Mouse (Mus musculus) CD8-positive naive resting alpha-beta T cell, adult 2 months (primary cell): ENCODE data around the gene Capn12.

ENCODE experiments used
- DNase-seq, 2 experiments: peaks; one replicate each; pipeline ENCODE4 v3.0.0; 2022; ENCODE audit warnings: low read depth in 2 of 2, low spot score in 2 of 2

Capn12 gene

DNA sequence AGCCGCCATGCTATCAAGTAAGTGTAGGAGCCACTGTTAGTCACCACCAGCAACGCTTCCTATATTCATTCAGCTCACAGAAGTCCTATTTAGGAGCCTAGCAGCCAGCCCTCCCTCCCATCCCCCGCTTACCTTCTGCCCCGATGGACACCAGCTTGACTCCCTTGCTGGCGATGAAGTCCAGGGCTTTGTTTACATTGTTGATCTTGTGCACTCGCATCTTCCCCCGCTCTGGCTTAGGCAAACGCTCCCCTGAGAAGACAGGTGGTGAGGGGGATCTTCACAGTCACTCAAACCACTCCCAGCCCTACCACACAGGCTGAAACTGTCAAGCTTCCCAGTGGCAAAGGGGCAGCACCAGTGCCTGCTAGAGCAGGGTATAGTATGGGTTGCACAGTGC is 37.3 kb downstream of the Capn12 start:
- DNase-seq, result no peak

DNA sequence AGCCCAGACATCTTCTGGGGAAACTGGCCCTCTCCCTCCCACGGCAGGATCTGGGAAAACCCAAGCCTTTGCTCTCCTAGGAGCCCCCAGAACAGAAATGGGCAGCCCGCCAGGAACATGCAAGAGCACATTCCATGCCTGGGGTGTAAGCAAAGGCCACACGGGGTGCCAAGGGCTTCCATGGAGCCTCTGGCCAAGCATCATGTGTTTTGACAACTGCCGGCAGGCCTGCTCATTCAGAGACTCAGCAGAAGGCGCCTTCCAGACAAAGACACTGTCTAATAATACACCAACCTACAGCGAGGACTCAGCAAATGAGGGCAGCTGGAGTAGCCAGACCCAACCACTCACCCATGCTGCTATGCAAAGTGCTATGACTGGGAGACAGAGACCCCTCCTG is 38.6 kb downstream of the Capn12 start:
- no peak for DNase-seq

DNA sequence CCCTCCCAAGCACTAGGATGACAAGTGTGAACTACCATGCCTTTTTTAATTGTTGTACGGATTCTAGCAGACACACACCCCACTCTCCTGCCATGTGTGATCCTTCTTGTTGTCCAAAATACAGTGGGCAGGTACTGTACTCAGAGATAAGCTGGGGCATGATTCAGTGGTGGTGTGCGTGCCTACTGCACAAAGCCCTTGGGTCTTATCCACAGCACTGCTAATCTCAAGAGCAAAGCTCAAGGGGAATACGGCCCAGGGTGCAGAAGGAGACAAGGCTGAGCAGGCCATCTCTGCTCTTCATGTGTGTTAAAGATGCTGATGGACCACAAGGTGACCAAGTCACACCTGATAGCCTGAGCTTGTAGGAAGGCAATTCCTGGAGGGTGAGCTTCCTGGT is 40.0 kb downstream of the Capn12 start:
- no peak for DNase-seq

DNA sequence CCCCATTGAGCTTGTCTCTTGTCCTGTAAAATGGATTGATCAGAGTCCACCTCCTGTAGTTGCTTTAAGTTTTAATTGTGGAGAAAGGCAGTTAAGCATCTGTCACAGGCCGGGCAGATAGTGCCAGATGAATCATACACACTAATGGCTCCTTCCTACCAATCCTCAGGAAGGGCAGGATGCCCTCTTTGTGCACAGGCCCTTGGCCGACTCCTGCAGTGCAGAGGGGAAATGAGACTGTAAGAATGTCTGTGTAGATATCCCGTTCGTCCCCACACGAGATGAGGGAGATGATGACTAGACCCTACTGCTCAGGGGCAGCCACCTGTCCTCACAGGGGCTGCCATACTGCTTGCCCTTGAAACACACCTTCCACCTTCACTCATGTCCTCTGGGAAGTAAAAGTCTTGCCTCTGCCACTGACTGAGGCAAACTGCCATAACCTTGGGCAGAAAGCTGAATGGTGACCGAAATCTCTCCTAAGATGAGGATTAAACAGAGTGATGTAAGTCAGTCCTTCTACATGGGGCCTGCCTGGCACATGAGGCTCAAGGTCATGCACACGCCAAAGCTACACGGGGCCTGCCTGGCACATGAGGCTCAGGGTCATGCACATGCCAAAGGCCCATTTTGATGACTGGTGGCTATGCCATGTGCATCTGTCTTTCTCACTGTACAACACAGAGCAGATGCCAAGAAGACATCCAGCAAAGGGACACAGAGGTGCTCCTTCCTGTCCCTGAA is 40.7 kb downstream of the Capn12 start:
- no peak for DNase-seq

DNA sequence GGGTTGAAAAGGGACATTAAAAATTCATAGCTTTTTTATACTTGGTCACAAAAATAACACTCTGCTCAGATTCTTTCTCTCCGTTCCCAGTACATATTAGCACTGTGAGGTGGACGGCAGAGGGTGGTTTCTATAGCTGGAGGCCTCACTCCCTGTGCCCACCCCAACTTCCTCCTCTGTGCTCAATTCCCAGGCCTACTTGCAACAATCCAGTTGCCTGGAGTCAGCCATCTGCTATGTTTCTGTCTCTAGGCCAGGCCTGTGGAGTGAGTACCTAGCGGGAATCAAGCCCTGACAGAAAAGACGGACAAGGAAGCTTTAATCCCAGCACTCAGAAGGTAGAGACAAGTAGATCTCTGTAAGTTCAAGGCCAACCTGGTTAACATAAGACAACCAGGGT is 41.4 kb downstream of the Capn12 start:
- no peak for DNase-seq

DNA sequence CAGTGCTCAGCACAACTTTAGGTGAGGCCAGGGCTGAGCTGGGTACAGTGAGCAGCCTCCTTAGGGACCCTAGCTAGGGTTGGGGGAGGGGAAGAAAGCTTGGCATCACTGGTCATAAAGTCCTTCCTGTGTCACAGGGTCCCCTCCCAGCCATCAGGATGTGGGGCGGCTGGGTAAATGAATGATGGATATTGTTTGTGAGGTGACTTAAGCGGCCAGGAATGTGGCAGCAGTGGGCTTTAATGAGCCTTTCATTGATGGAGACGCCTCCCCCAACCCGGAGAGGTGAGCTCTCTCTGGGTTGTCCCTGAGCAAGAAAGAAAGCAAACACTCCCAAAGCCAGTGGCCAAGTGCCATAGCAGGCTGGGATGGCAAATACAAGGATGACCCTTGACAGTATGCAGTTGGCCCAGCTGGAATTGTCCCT is 42.7 kb downstream of the Capn12 start:
- no peak for DNase-seq

DNA sequence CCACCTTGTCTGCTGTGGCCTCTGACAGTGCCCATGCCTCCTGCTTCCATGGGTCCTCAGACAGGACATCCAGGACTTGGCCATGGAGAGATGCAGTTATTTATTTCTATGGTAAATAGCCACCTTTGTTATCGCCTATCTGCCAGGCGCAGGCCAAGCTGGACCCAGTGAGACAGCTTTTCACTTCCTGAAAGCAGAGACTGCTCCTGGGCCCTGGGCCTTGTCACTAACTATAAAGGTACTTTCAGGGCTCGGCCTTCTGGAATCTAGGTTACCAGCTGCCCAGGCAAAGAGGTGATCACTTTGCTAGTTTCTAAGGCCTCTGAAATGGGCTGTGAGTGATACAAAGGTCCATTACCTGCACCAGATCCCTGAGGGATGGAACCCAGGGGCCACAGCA is 43.6 kb downstream of the Capn12 start:
- no peak for DNase-seq

DNA sequence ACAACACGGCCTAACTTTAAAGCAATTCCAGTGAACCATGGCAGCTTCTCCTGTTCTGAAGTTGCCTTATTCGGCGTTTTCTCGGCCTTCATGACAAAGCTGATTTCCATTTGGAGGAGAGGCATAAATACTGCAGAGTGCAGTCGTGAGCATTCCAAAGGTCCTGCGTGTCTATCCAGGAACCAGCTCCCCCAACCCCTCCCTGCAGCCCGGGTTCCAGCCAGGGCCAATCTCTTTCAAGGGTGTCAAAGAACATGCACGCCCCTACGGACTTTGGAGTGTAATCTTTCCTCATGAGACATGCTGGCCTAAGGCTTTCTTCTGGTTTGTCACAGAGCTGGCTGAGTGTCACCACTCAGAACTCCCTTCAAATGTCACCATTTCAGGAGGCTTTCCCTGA is 44.1 kb downstream of the Capn12 start:
- DNase-seq, result no peak

DNA sequence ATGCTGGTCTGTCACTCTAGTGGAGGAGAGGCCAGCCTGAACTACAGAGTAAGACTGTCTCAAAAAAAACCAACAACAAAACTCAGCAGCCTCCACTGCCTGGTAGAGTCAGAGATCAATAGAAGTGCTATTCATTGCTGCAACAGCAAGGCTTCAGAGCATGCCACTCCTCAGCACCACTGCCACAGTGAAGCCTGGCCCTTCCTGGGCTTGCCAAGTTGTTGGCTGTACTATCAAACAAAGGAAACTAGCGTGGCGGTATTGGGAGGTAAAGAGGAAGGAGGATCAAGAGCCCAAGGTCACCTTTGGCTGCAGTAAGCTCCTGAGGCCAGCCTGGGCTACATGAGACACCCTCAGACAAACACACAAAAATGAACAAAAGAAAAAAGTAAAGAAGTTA is 45.0 kb downstream of the Capn12 start:
- no peak for DNase-seq

DNA sequence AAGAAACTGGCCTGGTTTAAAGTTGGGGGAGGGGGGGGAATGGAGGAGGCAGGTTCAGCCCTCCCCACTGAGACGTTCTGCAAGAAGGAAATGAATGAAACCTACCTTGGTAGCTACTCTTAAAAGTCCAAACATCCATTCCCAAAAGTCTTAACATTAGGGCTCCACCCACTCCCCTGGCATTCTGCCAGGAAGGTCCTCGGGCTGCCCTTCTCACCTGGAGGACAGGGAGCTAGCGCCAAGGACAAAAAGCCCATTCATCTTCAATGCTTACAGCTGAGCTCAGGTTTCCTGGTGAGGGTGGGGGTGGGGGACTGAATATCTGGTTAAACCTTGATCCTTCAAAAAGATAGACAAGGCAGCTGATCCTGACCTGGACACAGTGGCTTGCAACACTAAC is 48.2 kb downstream of the Capn12 start:
- DNase-seq, result no peak

DNA sequence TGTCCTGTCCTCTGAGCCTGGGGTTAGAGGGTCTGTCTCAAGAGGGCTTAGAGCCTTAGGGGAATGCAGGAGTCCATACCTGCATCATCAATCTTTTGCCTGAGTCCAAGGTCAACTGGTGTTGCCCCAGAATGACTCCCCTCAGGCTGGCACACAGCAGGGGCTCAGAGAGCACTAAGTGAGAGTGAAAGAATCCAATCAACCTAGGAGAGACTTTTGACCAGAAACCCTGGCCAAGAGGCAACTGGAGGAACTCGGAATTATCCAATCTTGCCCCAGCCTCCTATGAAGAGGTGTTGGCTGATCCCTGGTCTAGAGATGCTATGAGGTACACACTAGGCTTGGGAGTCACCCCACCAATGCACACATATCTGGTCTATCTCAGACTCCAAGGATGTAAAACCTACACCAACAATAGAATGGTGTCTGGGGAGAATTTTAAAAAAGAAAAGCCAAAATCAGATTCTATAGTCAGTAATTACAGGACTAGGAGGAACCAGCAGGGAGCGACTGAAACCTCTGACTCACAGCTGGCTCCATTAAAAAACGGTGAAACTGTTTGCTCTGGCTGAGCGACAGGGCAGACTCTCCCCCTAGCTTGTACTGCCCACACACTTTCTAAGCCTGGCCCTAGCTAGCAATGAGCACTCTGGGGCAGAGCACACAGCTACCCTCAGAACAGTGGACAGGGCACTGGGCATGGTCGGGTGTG is 49.3 kb downstream of the Capn12 start:
- DNase-seq, result no peak

DNA sequence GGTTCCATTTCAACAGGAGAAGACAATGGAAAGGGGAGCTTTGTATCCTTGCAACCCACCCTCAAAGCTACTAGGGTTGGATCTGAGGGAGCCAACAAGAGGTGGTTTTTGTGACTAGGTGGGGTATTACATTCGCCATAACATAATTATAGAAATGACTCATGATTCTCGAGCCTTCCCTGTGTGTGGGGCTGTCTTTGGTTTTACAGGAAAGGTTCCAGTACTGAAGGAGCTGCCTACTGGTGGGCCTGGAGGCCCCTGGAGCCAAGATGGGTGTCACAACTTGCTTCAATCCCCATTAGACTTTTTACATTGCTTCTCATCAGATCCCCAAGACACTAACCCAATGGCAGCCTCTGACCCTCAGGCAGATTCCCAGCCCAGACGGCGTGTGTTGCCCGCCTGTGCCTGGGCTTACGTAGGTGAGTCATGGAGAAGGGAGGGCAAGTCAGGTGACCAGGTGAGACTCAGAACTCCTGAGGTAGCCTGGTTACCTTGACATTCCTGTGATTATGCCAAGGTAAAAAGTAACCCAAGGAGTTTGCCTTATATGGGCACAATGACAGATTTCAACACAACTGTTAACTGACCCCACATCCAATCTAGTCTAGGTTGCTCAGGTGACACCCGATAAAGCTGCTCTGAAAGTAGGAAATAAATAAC is 49.9 kb downstream of the Capn12 start:
- DNase-seq, result no peak

DNA sequence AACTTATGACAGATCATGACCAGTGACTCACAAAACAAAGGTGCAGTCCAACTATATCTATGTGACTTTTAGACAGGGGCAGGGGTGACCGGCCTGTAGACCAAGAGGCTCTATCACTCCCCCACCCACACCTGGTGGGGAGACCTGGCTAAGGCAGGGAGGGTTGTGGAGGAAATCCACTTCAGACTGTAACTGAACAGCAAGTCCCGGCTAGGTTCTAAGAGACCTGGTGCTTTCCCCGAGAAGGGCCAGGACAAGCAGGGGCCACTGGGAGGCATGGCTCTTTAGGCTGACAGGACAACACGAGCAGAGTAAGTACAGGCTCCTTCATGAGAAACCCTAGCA is 50.4 kb downstream of the Capn12 start:
- DNase-seq, result no peak

DNA sequence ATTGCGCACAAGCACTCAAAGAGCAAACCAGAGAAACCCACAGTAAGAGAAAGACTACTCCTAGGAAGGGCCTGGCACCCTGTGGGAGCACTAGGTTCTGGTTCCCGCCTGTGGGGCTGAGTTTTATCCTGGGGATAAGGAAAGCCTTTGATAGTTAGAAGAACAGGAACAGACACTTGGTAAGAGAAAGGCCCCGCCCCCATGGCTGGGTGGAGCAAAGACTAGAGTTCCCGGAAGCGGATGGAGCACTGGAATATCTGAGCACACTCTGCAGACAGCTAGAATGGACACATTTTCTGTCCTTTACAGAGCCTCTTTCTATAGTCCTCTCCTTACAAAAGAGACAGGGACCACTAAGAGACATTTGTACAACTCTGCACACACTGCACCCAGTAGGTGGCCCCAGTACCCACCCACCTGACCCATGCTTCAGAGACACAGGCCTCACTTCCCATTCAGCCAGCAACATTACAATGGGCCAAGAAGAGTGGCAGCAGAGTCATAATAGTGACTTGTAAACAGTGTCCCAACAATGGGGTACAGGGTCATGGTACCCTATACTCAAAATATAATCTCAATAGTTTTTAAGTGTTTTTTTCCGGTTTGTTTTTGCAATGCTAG is 51.3 kb downstream of the Capn12 start:
- no peak for DNase-seq

DNA sequence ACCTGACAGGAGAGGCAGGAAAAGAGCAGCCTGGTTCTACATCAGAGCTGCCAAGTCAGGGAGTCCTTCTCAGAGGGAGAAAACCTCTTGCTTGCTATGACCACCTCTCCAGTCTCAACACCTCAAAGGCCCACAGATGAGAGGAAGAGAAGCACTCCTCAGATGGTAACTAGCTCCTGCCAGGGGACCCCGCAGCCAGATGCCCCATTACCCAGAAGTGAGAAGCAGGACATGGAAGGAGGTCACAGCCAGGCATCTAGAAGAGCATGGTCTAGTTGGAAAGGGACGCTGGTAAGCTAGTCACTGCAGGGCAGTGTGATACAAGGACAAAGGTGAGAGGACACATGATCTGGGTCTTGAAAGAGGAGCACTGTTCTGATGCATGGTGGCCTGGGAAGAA is 52.6 kb downstream of the Capn12 start:
- DNase-seq, result no peak

DNA sequence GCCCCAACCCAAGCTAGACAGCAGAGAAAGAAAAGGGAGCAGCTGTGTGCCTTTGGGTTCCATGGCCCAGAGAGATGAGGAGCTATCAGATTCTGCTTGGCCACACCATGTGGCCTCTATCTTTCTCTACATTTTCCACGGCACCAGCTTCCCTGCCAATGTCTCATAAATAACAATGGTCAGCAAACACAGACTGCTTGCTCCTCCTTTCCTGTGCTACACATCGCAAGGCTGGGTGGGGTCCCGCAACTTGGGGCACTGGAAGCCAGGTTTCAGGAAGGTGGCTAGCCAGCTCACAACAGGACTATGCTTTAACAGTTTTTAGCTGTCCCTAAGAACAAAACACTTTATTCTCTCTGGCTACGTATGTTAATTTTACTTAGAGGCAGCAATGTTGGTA is 55.6 kb downstream of the Capn12 start:
- DNase-seq, result no peak

DNA sequence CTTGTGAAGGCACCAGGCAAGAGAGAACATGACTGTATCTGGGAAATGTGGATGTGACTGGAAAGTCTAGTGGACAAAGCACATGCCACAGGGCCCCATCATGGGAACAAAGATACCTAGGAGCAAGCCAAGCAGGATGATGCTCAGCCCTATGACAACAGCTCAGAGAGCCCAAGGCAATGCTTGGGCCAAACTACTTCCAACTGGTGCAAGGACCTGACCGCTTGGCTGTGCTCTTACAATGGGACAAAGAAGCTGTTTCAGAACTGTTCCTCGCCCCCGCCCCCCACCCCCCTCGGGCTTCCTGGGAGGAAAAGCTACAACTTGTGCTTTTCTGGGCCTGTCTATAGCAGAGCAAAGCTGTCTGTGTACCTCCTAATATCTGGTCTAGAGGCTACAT is 57.4 kb downstream of the Capn12 start:
- DNase-seq, result no peak

DNA sequence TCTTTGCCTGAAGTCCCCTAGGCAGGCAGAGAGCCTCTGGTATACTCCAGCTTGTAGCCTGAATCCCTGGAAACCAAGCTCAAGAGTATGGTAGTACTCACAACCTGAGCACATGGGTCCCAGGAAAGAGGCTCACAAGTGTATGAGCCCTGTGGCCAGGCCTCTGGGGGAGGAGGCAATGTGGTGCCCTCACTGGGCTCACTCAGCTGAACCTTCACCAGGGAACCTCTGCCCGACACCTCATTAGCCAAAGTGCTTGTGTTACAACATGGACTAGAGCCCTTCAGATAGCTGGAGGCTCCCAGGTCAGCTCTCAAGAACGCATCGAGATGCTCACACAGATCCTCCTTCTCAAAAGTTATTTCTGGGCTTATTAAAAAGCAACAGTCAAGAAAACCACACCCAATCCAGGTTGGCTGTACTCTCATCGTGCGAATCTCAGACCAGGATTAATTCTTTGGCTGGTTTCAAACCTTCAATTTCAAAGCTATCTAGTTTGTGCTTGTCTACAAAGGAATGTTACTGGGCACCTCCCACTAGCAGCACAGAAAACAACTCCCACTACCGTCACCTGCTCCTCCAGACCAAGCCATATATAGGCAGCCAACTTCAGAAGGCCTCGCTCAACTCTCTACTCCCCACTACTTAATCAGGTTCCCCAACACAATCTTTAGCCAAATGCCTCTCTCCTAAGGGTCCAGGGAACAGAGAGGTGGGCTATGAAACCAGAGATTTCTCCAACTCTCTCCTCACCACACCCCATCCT is 58.4 kb downstream of the Capn12 start:
- no peak for DNase-seq

DNA sequence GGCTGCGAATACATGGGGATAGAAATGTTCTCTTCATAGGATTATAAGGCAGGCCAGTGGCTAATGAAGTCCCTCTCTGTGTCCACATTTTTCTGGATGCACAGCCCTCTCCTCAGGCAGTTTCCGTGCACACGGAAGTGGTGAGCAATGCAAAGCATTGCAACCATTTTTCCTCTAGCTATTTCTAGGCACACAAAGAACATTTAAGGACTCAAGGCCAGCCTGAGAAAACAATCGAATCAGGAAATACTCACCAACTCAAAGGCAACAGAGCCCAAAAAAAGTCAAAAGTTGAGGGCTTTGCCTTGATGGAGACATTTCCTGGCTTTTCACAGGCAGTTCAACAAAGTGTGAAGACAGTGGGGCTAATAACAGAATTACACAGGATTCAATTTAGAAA is 59.9 kb downstream of the Capn12 start:
- no peak for DNase-seq

DNA sequence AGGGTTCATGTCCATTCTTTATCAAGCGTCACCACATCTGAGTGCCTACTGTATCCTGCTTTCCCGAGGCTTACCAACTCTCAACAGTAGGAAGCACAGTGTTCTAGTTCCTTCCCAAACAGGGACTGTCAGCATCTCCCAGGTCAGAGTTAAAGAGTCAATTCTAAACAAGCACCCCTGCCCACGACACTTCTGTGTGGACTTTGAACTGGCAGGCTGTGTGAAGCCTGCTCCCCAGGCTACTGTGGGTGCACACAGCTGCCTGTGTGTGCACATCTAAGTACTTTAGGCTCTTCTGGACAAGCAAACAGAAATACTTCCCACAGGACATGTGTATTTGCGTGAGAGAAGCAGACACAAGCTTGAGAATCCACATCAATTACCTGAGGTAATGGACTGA is 60.3 kb downstream of the Capn12 start:
- no peak for DNase-seq
